ENCODE assay signal across 10 mouse cellular contexts in genomic region chrX:160609849-160610248, GRCm38 (mm10).
DNase-seq lines count a peak whose midpoint lies in the region; ATAC-seq and TF ChIP-seq lines count a peak whose summit lies in the region.
"Had no signal": no experiment of that assay in that cellular context is flagged by ENCODE, and none has a peak within 500 bp of the region (broad histone marks: within the 10 kb centered on the region; RNA-seq: fewer than 3 reads in every experiment).

No protein-coding gene starts in this region.

- in situ Hi-C loops in CH12.LX (cut with MboI; ENCODE audit: low pct_ligation_motif_present, low pct_unique_long_range_greater_than_20kb, low sequenced_read_pairs), result no loop called here

- peak; percentile 79 for TF ChIP-seq RAD21 in CH12.LX (IDR thresholded peaks at IDR 0.05; ENCODE audit: low read depth, low read length)

- no peak overlapping the region for H3K4me2 ChIP-seq in hindbrain, postnatal 0 days (ENCODE audit: low read depth, low read length)
- H3K4me2 ChIP-seq in hindbrain, embryonic 16.5 days (ENCODE audit: low read length), result no peak overlapping the region
- no peak overlapping the region for H3K4me2 ChIP-seq in CH12.LX (ENCODE audit: insufficient read depth, low read depth, poor library complexity, severe bottlenecking)
- H3K4me2 ChIP-seq: embryonic facial prominence, embryonic 13.5 days; limb, embryonic 12.5 days had no signal

- H3K4me1 ChIP-seq in hindbrain, postnatal 0 days (ENCODE audit: insufficient read depth, low read length), result no peaks in the 10 kb centered on the region
- H3K4me1 ChIP-seq in hindbrain, embryonic 16.5 days (ENCODE audit: control insufficient read depth, insufficient read depth, low read depth, low read length), result no peaks in the 10 kb centered on the region
- peaks cover 4 to 5% of the 10 kb centered on the region in 2 experiments; a peak in 3 of 4 replicates for H3K4me1 ChIP-seq in CH12.LX (ENCODE audit: control insufficient read depth in 1 of 2, insufficient read depth in 2 of 2)
- no peaks in the 10 kb centered on the region for H3K4me1 ChIP-seq in bone marrow, adult 2 months (ENCODE audit: control insufficient read depth, insufficient read depth, low read length)
- H3K4me1 ChIP-seq: embryonic facial prominence, embryonic 13.5 days; limb, embryonic 12.5 days had no signal

- H3K27me3 ChIP-seq in hindbrain, postnatal 0 days (ENCODE audit: insufficient read depth, low read length), result no peaks in the 10 kb centered on the region
- no peaks in the 10 kb centered on the region for H3K27me3 ChIP-seq in hindbrain, embryonic 16.5 days (replicated peaks; ENCODE audit: control insufficient read depth, insufficient read depth, low read length)
- no peaks in the 10 kb centered on the region for H3K27me3 ChIP-seq in CH12.LX (replicated peaks)

- no peaks in the 10 kb centered on the region for H3K36me3 ChIP-seq in hindbrain, postnatal 0 days (ENCODE audit: insufficient read depth, low read length)
- no peaks in the 10 kb centered on the region for H3K36me3 ChIP-seq in hindbrain, embryonic 16.5 days (ENCODE audit: control insufficient read depth, insufficient read depth, low read length)
- H3K36me3 ChIP-seq in CH12.LX (replicated peaks in 1 of 2; ENCODE audit: control insufficient read depth in 1 of 2, insufficient read depth in 1 of 2, low read length in 1 of 2), result no peaks in the 10 kb centered on the region
- H3K36me3 ChIP-seq: embryonic facial prominence, embryonic 13.5 days; limb, embryonic 12.5 days had no signal

- no peaks in the 10 kb centered on the region for H3K79me2 ChIP-seq in CH12.LX (replicated peaks; ENCODE audit: control insufficient read depth, extremely low read depth, insufficient read depth, poor library complexity, severe bottlenecking)

- DNase-seq in hindbrain, postnatal 0 days (ENCODE audit: low spot score), result peak; percentile 54
- DNase-seq in CH12.LX (ENCODE audit: extremely low read depth), result peak; percentile 74
- peak; percentile 35 to 42 for DNase-seq in lung, adult 18-20 months
- DNase-seq in thymus, postnatal 25 days, result peak; percentile 44
- no peak for DNase-seq in frontal cortex, postnatal 10 days (ENCODE audit: low spot score in 2 of 2)
- DNase-seq in cerebellum, adult 8-10 months, result no peak

- no peak overlapping the region for H3K9ac ChIP-seq in hindbrain, postnatal 0 days (replicated peaks; ENCODE audit: low read length)
- H3K9ac ChIP-seq in hindbrain, embryonic 16.5 days (ENCODE audit: low read depth, low read length), result no peak overlapping the region
- H3K9ac ChIP-seq in CH12.LX (ENCODE audit: insufficient read depth, low read depth), result no peak overlapping the region
- H3K9ac ChIP-seq: embryonic facial prominence, embryonic 13.5 days; limb, embryonic 12.5 days had no signal

- 35% methylated on average over 3 of the region's 3 CpGs for WGBS in hindbrain, postnatal 0 days
- 41% methylated on average over 3 of the region's 3 CpGs for WGBS in hindbrain, embryonic 16.5 days
- 29% methylated on average over 3 of the region's 3 CpGs for WGBS in bone marrow, adult 2 months

- no peak overlapping the region for H3K4me3 ChIP-seq in hindbrain, postnatal 0 days (ENCODE audit: low read length)
- H3K4me3 ChIP-seq in hindbrain, embryonic 16.5 days (ENCODE audit: low read length), result no peak overlapping the region
- no peak overlapping the region for H3K4me3 ChIP-seq in CH12.LX (replicated peaks in 1 of 3; ENCODE audit: low read depth in 2 of 3, low read length in 2 of 3, poor library complexity in 1 of 3)
- no peak overlapping the region for H3K4me3 ChIP-seq in bone marrow, adult 2 months (replicated peaks; ENCODE audit: control insufficient read depth, low read depth, low read length)
- H3K4me3 ChIP-seq: embryonic facial prominence, embryonic 13.5 days; limb, embryonic 12.5 days had no signal

- H3K27ac ChIP-seq in hindbrain, postnatal 0 days, result no peak overlapping the region
- no peak overlapping the region for H3K27ac ChIP-seq in hindbrain, embryonic 16.5 days (ENCODE audit: low read depth, low read length)
- H3K27ac ChIP-seq in CH12.LX (ENCODE audit: insufficient read depth, low read depth), result no peak overlapping the region
- H3K27ac ChIP-seq in bone marrow, adult 2 months (ENCODE audit: control insufficient read depth, insufficient read depth, low read depth, low read length, poor library complexity), result no peak overlapping the region
- H3K27ac ChIP-seq: embryonic facial prominence, embryonic 13.5 days; limb, embryonic 12.5 days had no signal

- TF ChIP-seq POLR2A in CH12.LX (IDR thresholded peaks at IDR 0.05; ENCODE audit: low read depth, low read length), result no peak
- no peak for TF ChIP-seq POLR2A in bone marrow, adult 2 months (IDR thresholded peaks at IDR 0.05; ENCODE audit: borderline replicate concordance, control insufficient read depth, low read depth, low read length)

- dilution Hi-C loops in CH12.LX (cut with MboI; ENCODE audit: extremely low pct_ligation_motif_present, extremely low pct_unique_long_range_greater_than_20kb, low sequenced_read_pairs), result no loop called here

- TF ChIP-seq EP300 in CH12.LX (IDR thresholded peaks at IDR 0.05; ENCODE audit: low read length), result no peak

- no peaks in the 10 kb centered on the region for H3K9me3 ChIP-seq in hindbrain, postnatal 0 days (ENCODE audit: low read length)
- no peaks in the 10 kb centered on the region for H3K9me3 ChIP-seq in hindbrain, embryonic 16.5 days (ENCODE audit: control insufficient read depth, low read length)
- H3K9me3 ChIP-seq in CH12.LX (replicated peaks; ENCODE audit: low read length), result no peaks in the 10 kb centered on the region
- H3K9me3 ChIP-seq: embryonic facial prominence, embryonic 13.5 days; limb, embryonic 12.5 days had no signal

- ATAC-seq in hindbrain, postnatal 0 days, result no peak
- no peak for ATAC-seq in hindbrain, embryonic 16.5 days

- peak; percentile 50 for TF ChIP-seq CTCF in hindbrain, postnatal 0 days (IDR thresholded peaks at IDR 0.05; ENCODE audit: low read depth)
- peak; percentile 46 to 76; a peak in 3 of 4 replicates for TF ChIP-seq CTCF in CH12.LX (conservative IDR thresholded peaks at IDR 0.05 in 1 of 2, IDR thresholded peaks at IDR 0.05 in 1 of 2; ENCODE audit: low read depth in 2 of 2, low read length in 2 of 2)
- peak; percentile 46; the same call in 1 of the 2 replicates for TF ChIP-seq CTCF in bone marrow, adult 2 months (IDR thresholded peaks at IDR 0.05; ENCODE audit: control insufficient read depth, insufficient read depth, low read length)

TF ChIP-seq in CH12.LX, 34 proteins besides CTCF, POLR2A, EP300 and RAD21:
- TF ChIP-seq SMC3 (IDR thresholded peaks at IDR 0.05; ENCODE audit: low read depth, low read length), result peak; percentile 75
- TF ChIP-seq USF2 (conservative IDR thresholded peaks at IDR 0.05; ENCODE audit: low read depth, low read length), result no peak
- TF ChIP-seq JUN (IDR thresholded peaks at IDR 0.05; ENCODE audit: insufficient read depth, low read depth, low read length), result no peak
- peak; percentile 98 for TF ChIP-seq MYC (IDR thresholded peaks at IDR 0.05; ENCODE audit: low read depth, low read length)
- no peak for TF ChIP-seq KAT2A (IDR thresholded peaks at IDR 0.05; ENCODE audit: insufficient replicate concordance, low read length)
- no peak for TF ChIP-seq GABPA (IDR thresholded peaks at IDR 0.05; ENCODE audit: insufficient replicate concordance, low read depth, low read length)
- TF ChIP-seq MXI1 (IDR thresholded peaks at IDR 0.05; ENCODE audit: low read depth, low read length), result peak; percentile 53; the same call in 1 of the 2 replicates
- TF ChIP-seq UBTF (IDR thresholded peaks at IDR 0.05; ENCODE audit: low read depth, low read length), result no peak
- no peak for TF ChIP-seq BHLHE40 (IDR thresholded peaks at IDR 0.05; ENCODE audit: low read depth, low read length)
- no peak for TF ChIP-seq NRF1 (IDR thresholded peaks at IDR 0.05; ENCODE audit: low read depth, low read length)
- TF ChIP-seq MAX (IDR thresholded peaks at IDR 0.05; ENCODE audit: low read length), result peak; percentile 91

Comparison
In these comparisons a context has a peak if more than half of its experiments do, and no peak if none do; other contexts are left out.
1. DNase-seq: peak in hindbrain, postnatal 0 days (single experiment), CH12.LX (single experiment), lung, adult 18-20 months (2 of 2) and thymus, postnatal 25 days (single experiment); none in frontal cortex, postnatal 10 days (0 of 2) and cerebellum, adult 8-10 months (single experiment).
2. Peak in every context shown above with its lines, with median percentiles within 50 percentile points of each other: CTCF ChIP-seq.